Mouse (Mus musculus): ENCODE data around the gene Yy1.

The Yy1 gene

DNA sequence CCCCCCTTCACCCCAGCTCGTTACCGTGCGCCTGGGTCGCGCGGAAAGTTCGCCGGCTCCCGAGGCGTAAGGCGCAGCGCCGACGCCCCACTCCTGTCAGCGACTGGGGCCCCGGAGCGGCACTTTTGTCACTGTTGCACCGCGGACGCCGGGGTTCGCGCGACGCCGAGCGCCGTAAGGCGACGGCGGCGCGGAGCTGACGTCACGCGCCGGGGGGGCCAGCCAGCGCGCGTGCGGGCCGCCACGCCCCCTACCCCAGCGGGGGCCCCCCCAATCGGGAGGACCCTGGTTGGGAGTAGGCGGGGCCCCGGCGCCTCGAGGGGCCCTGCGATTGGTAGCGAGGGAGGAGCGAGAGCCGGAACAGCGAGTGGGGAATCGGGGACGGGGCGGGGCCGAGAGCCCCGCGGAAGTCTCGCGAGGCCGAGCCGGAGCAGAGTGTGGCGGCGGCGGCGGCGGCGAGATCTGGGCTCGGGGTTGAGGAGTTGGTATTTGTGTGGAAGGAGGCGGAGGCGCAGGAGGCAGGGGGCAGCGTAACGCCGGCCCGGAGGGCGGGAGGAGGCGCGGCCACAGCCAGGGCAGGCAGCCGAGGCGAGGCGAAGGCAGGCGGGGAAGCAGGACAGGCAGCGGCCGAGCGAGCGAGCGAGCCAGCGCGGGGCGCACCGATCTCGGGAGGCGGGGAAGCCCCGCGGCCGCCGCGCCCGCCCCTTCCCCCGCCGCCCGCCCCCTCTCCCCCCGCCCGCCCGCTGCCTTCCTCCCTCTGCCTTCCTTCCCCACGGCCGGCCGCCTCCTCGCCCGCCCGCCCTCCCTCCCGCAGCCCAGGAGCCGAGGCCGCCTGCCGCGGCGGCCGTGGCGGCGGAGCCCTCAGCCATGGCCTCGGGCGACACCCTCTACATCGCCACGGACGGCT, at the start of gene Yy1:
Gene Yy1, plus strand, starts transcription at position 428 of the 907 bp plus-strand sequence.
- DNase-seq (ENCODE audit: low spot score), result peak; percentile 99

DNA sequence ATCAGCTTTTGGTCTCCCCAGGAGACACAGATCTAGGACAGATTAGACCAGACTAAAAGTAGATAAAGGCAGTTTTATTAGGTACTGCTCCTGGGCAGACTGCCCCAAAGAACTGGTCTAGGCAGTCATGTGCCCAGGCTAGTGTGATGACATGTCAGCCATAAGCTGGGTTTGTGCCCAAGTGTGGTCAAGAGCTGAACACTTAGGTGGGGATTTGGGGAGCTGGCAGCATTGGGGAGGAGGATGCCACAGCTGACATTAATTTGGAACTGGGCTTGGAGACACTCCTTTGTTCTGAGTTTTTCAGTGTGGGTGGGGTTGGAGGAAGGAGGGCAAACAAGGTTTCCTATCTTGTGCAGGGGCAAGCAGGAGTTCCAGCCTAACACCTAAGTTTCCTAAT, 46.8 kb upstream of the Yy1 start:
- no peak for DNase-seq (ENCODE audit: low spot score)

DNA sequence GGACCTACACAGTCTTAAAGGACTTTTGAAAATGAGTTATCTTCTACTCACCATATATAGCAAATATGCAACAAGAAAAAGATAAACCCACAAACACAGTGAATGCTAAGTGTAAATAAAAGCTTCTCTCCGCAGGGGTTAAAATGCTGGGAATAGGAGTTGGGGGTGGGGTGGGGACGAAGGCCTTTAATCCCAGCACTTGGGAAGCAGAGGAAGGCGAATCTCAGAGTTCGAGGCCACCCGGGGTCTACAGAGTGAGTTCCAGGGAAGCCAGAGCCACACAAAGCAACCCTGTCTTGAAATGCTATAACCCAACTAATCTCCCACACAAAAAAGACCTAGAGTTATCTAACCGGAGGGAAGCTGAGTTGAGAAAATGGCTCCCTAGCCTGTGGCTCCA, 43.8 kb upstream of the Yy1 start:
- DNase-seq (ENCODE audit: low spot score), result no peak

DNA sequence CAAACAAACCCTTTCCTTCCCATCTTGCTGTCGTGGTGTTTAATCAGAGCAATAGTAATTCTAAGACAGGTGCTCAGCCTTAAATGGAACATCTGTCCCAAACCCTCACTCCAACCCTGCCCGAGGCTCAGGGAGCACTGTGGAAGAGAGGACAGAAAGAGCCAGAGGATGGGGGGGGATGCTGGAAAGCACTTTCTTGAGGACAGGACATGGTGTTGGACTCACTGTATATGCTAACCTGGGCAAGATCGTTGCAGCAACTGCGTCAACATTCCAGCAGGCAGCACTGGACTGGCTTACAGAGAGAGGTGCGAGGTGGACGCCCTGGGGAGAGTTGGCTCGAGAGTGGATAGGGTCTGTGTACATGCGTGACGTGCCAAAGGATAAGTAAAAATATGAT, 43.3 kb upstream of the Yy1 start:
- no peak for DNase-seq (ENCODE audit: low spot score)

DNA sequence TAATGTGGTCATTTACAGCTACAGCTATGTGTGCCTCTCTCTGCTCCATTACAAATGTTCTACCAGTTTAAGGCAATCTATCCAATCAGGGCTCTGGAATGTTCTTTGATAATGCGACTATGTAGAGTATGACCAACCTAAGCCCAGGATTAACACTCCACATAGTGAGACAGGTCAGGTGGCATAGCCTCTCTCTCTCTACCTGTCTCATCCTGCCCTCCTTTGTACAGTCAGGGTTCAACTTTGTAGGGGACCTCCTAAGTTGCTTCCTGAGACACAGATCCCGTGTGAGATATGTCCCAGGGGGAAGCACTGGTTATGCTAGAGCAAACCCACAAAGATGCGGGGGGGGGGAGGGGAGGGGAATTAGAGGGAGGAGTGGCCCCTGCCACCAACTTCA, 42.5 kb upstream of the Yy1 start:
- no peak for DNase-seq (ENCODE audit: low spot score)

DNA sequence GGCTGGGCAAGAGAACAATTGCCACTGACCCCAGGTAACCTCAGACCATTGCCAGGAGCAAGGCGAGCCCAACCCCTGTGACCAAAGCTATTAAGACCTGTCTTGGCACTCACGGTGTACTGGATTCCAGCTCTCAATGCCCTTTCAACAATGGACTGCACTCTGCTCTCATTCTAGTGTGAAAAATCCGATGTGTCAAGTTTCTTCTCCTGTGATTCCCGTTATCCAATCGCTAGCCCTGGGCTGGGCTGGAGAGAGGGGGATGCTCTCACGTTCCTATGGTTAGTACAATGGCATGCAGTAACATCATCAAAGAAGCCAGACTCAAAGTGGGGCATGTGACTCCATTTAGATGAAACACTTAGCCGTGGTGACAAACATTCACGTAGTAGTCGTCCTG, 41.0 kb upstream of the Yy1 start:
- peak; percentile 29 for DNase-seq (ENCODE audit: low spot score)

DNA sequence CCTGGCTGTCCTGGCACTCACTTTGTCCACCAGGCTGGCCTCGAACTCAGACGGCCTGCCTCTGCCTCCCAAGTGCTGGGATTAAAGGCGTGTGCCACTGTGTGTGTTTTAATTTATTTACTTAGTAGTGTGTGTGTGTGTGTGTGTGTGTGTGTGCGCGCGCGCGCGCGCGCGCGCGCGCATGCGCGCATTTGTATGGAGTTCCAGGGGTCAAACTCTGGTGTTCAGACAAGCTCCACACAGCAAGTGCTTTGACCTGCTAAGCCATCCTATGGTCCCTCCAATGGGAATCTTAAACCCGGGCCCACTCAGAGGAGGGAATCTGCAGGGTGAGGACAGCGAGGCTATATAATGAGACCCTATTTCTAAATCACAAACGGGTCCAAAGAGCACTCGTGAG, 37.6 kb upstream of the Yy1 start:
- DNase-seq (ENCODE audit: low spot score), result no peak

DNA sequence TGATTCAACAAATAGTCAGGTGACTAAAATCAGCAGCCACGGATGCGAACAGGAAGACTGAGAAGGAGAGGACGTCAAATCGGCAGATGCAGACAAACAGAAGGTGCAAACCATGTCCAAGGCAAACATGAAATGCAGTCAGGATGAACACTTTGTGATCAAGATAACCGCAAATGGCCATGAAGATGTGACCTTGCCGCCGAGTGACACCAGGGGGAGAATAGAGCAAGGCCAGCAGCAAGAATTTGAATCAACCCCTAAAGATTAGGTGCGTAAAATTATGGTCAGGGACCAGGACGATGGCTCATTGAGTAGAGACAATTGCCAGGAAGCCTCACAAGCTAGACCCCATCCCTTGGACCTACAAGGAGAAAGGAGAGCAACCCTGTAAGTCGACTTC, 36.2 kb upstream of the Yy1 start:
- DNase-seq (ENCODE audit: low spot score), result no peak

DNA sequence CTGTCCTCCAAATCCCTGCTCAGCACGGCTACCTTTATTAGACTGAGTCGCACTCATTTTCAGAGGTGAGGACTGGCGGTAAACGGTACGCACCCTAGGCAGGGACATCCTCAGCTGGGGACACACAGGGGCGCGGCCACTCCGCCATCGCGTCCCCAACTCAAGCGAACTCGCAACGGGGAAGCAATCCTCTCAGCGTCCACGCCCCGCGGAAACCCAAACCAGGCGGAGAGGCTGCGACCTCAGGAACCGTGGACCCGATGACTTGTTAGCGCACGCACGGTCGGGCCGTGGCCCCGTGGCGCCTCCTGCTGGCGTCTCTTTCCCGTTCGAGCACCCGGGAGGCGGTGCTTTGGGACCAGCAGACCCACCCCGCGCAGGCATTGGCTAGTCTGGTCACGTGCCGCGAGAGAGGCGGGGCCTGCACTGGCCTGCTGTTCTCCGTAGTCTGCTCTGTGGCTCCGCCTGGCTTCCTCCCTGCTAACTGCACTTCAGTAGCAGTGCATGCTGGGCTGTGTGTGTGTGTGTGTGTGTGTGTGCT, 35.0 kb upstream of the Yy1 start:
- peak; percentile 99 for DNase-seq (ENCODE audit: low spot score)

DNA sequence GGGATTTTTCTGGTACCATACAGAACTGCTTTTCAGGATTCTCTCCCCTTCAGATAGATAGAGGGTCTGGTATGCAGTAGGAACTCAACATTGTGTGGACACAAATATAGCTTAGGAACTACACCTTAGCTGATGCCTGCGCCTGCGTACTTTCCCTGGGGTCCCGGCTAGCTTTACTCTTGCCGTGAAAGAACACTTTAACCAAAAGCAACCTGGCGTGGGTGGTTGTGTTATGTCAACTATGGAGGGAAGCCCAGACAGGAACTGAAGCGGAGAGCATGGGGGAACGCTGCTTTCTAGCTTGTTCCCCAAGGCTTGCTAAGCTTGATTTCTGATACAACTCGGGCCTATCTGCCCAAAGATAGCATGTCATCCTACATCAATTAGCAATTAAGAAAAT, 34.5 kb upstream of the Yy1 start:
- no peak for DNase-seq (ENCODE audit: low spot score)

DNA sequence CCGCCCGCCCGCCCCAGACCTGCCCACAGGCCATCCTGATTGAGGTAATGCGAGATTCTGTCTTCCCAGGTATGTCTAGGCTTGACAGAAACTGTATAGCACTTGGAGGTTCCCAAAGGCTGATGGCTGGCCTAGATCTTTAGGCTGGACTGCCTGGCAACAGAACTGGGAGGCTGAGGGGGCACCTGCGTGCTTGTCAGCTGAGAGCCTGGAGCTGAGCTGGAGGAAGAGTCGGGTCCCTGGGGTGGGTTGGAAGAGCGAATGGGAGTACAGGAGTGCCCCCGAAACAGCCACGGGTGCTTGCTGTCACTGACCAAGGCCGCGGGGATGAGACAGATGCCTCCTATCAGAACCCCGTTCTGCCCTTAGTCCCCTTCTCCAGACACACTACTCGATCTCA, 34.1 kb upstream of the Yy1 start:
- no peak for DNase-seq (ENCODE audit: low spot score)

DNA sequence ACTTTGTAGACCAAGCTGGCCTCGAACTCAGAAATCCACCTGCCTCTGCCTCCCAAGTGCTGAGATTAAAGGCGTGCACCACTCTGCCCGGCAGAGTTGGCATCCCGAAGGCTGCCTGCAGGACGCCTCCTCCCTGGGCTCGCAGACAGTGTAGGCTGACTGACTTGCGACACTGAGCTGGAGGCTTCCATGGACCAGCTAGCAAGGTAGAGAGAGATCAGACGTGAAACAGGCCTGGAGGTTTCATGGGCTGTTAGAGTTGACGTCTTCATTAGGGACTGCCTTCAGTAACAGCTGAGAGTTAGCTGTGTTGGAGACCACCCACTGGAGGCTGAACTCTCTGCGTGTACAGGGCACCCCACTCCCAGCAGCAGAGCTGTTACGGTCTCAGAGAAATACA, 33.5 kb upstream of the Yy1 start:
- DNase-seq (ENCODE audit: low spot score), result no peak

DNA sequence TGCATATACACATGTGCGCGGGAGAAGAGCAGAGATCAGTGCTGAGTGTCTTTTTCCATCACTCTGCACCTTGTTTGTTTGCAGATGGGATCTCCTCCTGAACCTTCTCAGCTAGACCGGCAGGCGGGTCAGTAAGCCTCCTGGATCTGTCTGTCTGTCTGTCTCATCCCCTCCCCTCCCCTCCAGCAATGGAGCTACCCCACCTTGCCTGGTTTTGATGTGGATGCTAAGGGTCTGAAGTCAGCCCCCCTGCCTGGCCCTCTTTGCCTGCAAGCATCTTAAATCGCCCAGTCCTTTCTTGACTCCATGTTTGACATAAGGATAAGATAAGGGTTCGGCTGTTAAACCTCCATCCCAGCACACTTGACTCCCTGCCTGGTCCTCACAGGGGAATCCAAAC, 32.8 kb upstream of the Yy1 start:
- no peak for DNase-seq (ENCODE audit: low spot score)

DNA sequence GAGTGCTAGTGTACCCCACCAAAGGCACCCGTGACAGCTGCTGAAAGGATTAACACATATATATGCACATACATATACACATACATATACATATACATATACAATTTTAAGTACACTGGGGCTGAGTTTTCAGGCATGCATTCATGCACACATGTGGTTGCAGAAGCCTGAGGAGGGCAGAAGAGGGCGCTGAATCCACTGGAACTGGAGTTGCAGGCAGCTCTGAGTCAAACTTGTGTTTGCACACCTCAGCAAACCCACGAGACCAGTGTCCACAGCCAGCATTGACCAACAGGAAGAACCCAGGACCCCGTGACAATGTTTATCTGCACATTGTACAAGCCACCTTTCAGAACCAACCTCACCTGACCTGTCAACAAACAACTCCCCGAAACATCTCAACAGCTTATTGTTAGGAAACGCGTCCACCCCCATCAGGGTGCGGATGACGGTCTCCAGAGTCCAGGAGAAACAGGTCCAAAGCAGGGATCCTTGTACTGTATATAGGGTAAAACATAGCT, 32.2 kb upstream of the Yy1 start:
- DNase-seq (ENCODE audit: low spot score), result no peak

DNA sequence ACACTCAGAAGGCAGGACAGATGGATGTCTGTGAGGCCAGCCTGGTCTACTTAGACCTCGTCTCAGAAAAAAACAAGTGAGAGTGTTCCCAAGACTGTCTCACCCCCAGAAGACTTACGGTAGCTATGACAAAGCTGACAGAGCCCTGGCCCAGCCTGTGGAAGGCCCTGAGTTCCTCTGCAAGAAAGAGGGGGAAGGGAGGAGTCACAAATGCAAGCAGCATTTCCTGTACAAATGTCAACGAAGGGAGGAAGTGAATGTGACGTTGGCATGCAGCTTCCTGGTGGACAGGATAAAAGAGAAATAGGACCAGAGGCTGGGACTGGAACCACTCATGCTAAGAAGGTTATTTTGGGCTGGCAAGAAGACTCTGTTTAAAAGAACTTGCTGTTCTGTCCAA, 31.6 kb upstream of the Yy1 start:
- DNase-seq (ENCODE audit: low spot score), result no peak

DNA sequence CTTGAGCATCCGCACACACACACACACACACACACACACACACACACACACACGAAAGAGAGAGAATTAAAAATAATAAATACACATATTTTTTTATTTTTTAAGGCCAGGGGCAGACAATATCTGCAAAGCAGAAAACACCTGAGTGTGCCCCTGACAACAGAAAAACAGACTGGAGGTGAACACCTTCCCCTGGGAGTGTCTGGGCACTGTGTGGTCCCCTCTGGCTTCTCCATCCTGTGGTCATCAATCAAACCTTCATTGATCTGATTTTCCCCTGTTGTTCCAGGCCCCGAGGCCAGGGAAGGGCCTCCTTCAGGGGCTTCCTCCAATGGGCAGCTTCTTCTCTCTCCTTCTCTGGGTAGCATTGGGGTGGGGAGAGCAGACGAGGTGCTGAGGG, 31.1 kb upstream of the Yy1 start:
- no peak for DNase-seq (ENCODE audit: low spot score)

DNA sequence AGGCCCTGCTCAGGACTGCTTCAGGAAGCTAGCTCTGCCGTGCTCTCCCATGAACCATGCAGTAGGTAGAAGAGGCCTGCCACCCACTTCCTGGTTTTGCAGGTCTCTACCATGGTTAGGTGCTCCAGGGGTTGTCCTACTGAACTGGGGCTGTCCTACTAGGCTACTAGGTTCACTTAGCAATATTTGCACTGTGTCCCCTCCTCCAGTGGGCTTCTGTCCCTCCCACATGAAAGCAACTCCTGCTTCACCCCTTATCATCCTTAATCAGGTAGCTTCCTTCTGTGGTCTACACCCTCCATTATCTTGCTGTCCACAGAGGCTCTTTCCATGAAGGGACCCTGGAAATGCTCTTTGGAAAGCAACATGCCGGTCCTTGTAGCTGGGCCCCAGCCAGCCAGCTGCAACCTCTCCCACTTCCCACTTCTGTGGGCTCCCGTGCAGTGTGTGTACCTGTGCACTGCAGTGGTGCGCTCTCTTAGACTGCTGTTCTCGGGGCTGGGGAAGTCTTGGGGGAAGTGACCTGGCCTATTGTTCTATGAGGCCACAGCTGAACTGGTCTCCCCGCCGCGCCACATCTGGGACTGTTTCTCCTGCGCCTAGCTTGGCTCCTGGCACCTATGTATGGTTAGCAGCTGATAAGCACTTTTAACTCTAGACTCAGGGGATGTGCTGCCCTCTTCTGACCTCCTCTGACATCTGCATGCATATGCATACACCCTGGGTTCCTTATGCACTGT, 29.5 kb upstream of the Yy1 start:
- DNase-seq (ENCODE audit: low spot score), result peak; percentile 26

DNA sequence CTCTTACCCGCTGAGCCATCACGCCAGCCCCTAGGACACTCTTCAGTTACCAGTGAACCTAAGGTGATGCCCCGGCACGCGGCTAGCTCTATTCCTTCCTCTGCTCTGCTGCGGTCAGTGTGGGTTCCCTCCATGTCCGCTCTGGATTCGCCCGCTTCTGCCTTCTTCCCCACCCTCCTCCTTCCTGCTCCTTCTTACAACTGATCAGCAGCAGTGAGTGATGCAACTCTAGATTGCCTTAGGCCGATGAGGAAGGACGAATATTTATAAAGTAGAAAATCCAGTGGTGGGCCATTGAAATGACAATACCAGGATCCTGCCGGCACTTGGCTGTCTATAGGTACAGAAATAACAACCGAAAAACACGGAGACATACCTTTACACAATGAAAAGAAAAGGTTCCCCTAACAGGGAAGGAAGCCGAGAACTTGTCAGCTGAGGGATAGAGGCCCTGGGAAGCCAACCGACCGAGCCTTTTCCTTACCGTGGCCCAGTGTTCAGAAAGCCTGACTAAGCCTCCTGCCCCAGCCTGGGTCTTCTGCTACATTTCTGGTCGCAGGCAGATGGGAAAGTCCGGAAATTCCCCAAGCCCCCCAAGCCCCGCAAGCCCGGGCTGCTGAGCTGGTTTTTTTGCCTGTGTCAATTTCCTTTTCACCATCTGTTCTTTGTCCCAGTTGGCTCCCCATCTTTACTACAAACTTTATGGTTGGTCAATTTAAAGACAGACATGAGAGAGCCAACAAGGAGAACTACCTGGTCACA, 27.7 kb upstream of the Yy1 start:
- DNase-seq (ENCODE audit: low spot score), result no peak

DNA sequence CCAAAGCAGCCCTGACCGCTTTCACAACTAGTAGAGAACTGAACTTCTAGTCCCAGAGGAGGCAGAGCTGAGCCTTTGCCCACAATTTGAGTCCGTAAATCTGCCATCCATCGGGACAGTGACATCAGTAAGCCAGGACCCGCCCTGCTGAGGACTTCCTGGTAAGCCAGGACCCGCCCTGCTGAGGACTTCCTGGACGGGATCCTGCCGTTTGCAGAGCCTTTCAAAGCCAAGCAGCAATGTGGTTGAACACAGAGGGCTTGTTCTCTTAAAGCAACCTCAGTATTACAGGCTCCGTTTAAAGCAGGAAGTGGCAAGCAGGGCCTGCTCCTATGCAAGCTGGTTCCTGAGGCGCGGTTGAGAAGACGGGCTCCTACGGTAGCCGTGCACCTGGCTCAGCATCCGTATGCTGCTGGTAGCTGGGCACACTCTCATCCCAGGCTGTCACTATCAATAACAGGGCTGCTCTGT, 27.0 kb upstream of the Yy1 start:
- DNase-seq (ENCODE audit: low spot score), result no peak

DNA sequence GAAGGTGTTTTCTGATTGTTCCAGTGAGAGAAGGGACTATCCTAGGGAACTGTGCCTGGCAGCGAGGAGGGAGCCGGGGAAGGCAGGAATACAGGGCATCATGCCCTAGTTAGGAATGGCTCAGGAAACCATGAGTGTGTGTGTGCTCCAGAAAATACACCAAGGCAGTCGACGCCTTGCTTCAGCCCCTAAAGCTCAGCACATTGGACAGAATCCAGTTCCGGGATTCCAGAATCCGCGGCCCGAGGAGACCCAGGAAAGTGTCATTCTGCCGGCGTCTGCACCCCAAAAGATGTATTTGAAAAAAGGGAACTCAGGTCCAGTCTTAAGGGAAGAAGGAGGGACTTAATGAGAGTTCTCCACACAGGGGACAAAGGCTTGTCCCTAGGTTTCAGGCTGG, 26.5 kb upstream of the Yy1 start:
- DNase-seq (ENCODE audit: low spot score), result no peak

DNA sequence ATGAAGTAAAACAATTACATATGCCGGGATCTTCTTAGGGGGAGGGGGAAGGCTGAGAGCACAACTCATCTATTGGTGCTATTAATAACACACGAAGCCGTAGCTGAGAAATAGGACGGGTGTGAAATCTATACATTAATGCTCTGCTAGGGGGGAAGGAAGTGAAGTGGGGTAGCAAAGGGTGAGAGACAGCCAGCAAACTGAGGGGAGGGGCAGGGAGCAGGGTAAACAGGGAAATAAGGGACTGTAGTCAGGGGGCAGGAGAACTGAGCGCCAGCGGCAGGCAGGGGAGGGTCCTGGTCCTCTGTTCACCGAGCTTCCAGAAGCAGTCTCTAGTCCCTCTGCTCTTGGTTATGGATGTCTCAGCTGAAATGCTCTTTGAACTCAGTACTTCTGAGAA, 25.9 kb upstream of the Yy1 start:
- no peak for DNase-seq (ENCODE audit: low spot score)

DNA sequence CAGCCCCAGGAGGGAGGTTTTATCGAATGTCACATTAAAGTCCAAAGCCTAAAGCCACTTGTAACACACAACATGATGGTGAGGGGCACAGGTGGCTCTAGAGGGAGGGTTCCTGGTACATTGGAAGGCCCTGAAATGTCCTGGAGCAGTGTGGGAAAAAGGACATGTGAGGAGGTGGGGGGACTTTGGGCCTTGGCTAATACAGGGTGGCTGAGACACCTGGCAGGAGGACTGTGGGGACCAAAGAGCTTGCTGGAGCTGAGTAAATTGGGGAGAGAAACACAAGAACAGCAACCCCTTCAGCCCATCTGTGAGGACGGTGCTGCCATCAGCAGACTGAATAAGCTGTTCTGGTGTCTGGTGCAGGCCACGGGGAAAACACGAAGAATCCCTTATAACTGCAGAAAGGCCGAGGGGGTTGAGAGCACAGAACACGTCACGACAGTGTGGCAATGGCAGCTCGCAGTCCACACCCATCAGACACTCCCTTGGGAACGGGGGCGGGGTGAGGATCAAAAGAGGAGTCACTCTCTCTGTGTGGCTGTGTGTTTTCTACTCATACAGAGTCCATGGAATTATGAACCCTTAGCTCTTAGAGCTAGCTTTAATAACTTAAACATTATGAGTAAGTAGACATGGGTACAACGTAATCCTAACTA, 24.4 kb upstream of the Yy1 start:
- DNase-seq (ENCODE audit: low spot score), result no peak
